Mouse (Mus musculus) heart, adult 2 months (tissue): ENCODE results near the gene Tbxas1. TPM values are rescaled to one million over a fixed set of nuclear protein-coding genes. Genes with fewer than 3 reads are reported as not detected.

Source experiments
- DNase-seq, 2 experiments: peaks; one replicate each; pipeline ENCODE4 v3.0.0; 2021
- H3K27ac ChIP-seq: fragments of 200-600 bp; 2 replicates; pipeline ENCODE4 v1.8.1; 2022
- H3K27me3 ChIP-seq: fragments of 200-500 bp; 2 replicates; pipeline ENCODE4 v1.6.1; 2012; ENCODE audit warnings: mild to moderate bottlenecking, low read length, inconsistent platforms, mixed read lengths; ENCODE audit not compliant: control insufficient read depth, insufficient read depth
- H3K36me3 ChIP-seq: fragments of 200-500 bp; 2 replicates; pipeline ENCODE4 v1.6.1; 2012; ENCODE audit warnings: low read length, inconsistent platforms; ENCODE audit not compliant: control insufficient read depth, insufficient read depth
- H3K4me1 ChIP-seq: fragments of 200-500 bp; 2 replicates; pipeline ENCODE4 v1.6.1; 2011; ENCODE audit warnings: low read length; ENCODE audit not compliant: control insufficient read depth, insufficient read depth
- H3K4me3 ChIP-seq: fragments of 200-600 bp; 2 replicates; pipeline ENCODE4 v1.8.1; 2022
- H3K79me2 ChIP-seq: fragments of 200-500 bp; replicated peaks from 2 replicates; pipeline ENCODE4 v1.6.1; 2012; ENCODE audit warnings: mild to moderate bottlenecking, inconsistent platforms, low read length, moderate library complexity, mixed read lengths; ENCODE audit not compliant: control insufficient read depth, insufficient read depth
- H3K9ac ChIP-seq: fragments of 200-500 bp; 2 replicates; pipeline ENCODE4 v1.6.1; 2012; ENCODE audit warnings: low read depth, mild to moderate bottlenecking, control low read depth, inconsistent platforms, low read length, mixed read lengths
- CTCF ChIP-seq: fragments of 200-600 bp; IDR thresholded peaks from 2 replicates; pipeline ENCODE4 v1.8.1; 2022; ENCODE audit warnings: antibody characterized with exemption, mild to moderate bottlenecking, moderate library complexity
- EP300 ChIP-seq: fragments of 200-500 bp; IDR thresholded peaks from 2 replicates; pipeline ENCODE4 v1.6.1; 2011; ENCODE audit warnings: low read depth, low read length, control low read depth; ENCODE audit not compliant: insufficient read depth
- POLR2A ChIP-seq: fragments of 200-500 bp; IDR thresholded peaks from 2 replicates; pipeline ENCODE4 v1.6.1; 2011; ENCODE audit warnings: mild to moderate bottlenecking, low read depth, low read length, control low read depth; ENCODE audit not compliant: insufficient read depth
- WGBS: fragments of 180-500 bp; shearing (Covaris S2); methylation state at CpG from one replicate; pipeline ENCODE4 v1.1.7; 2018; 5-methylcytosine and 5-hydroxymethylcytosine counted together
- intact Hi-C: fragments of 180-260 bp; cut with DNase I; formaldehyde crosslinking; loops from one replicate; pipeline ENCODE4 v1.15.1; 2025
- polyA plus RNA-seq: library from polyadenylated mRNA; depleted of rRNA; stranded (reverse); fragments of >200 nt; gene quantifications from 2 replicates; pipeline ENCODE4 v1.2.3, GENCODE M21; 2012; rRNA removed
- total RNA-seq, 2 experiments: library from RNA; stranded (reverse); gene quantifications; 2 replicates each; pipeline ENCODE4 v1.2.3; 2021

The Tbxas1 gene
- total and polyA plus RNA-seq, 3 experiments = 1.9 to 2.7 (median 2.1) TPM

- Histone ChIP-seq H3K4me1 (peaks cover 10% of the 10 kb centered on the region), H3K9ac (peak overlapping the region; percentile 98), H3K4me3 (peak overlapping the region; percentile 84), H3K79me2 (peaks cover 3% of the 10 kb centered on the region; the same call in 1 of the 2 replicates), H3K27ac (peak overlapping the region; percentile 77), H3K36me3 (peaks cover 4% of the 10 kb centered on the region; the same call in 1 of the 2 replicates), H3K27me3 (no peaks in the 10 kb centered on the region)
- WGBS = 5% methylated on average over 49 of the region's 49 CpGs
- TF ChIP-seq EP300 = no peak
- no peak for TF ChIP-seq CTCF
- TF ChIP-seq POLR2A = no peak
- DNase-seq = no peak
- intact Hi-C loops = loop anchor here (2.0 kb wide), 1 partner anchor 86 kb away; no protein-coding TSS in a partner anchor
These were observed 243.3 kb downstream of the Tbxas1 start for GRCm38 (mm10) chr6:39118456-39118881.

GRCm38 (mm10) chr6:39120685-39121084 lies 245.5 kb downstream of the Tbxas1 start:
- DNase-seq = no peak
- Histone ChIP-seq H3K79me2 (peaks cover 3% of the 10 kb centered on the region; the same call in 1 of the 2 replicates), H3K27me3 (no peaks in the 10 kb centered on the region), H3K9ac (no peak overlapping the region), H3K4me3 (no peak overlapping the region), H3K4me1 (peaks cover 6% of the 10 kb centered on the region), H3K27ac (no peak overlapping the region), H3K36me3 (peaks cover 2% of the 10 kb centered on the region; the same call in 1 of the 2 replicates)
- intact Hi-C loops = no loop called here
- 28% methylated on average over 3 of the region's 3 CpGs for WGBS
- peak; percentile 13; the same call in 1 of the 2 replicates for TF ChIP-seq CTCF
- no peak for TF ChIP-seq POLR2A
- TF ChIP-seq EP300 = no peak

- H3K4me1 ChIP-seq = no peaks in the 10 kb centered on the region
- H3K4me3 ChIP-seq = no peak overlapping the region
- intact Hi-C loops = no loop called here
- H3K36me3 ChIP-seq = peaks cover 2% of the 10 kb centered on the region; the same call in 1 of the 2 replicates
- H3K27me3 ChIP-seq = no peaks in the 10 kb centered on the region
- H3K27ac ChIP-seq = no peak overlapping the region
- no peak overlapping the region for H3K9ac ChIP-seq
- H3K79me2 ChIP-seq = no peaks in the 10 kb centered on the region
- TF ChIP-seq POLR2A (no peak), CTCF (no peak), EP300 (no peak)
- no peak for DNase-seq
These were observed 249.5 kb downstream of the Tbxas1 start for GRCm38 (mm10) chr6:39124719-39125118.

- H3K36me3 ChIP-seq = no peaks in the 10 kb centered on the region; the same call in 1 of the 2 replicates
- no peaks in the 10 kb centered on the region for H3K79me2 ChIP-seq
- no peak overlapping the region for H3K9ac ChIP-seq
- H3K4me3 ChIP-seq = no peak overlapping the region
- no peaks in the 10 kb centered on the region for H3K27me3 ChIP-seq
- intact Hi-C loops = no loop called here
- TF ChIP-seq POLR2A (no peak), EP300 (no peak), CTCF (no peak)
- DNase-seq = no peak
- H3K27ac ChIP-seq = no peak overlapping the region
- WGBS = 57% methylated on average over 4 of the region's 4 CpGs
- H3K4me1 ChIP-seq = no peaks in the 10 kb centered on the region
These were observed 256.3 kb downstream of the Tbxas1 start for GRCm38 (mm10) chr6:39131480-39131879.

GRCm38 (mm10) chr6:39132556-39132955 lies 257.4 kb downstream of the Tbxas1 start:
- TF ChIP-seq POLR2A (no peak), CTCF (no peak), EP300 (no peak)
- no peak overlapping the region for H3K9ac ChIP-seq
- no peak overlapping the region for H3K4me3 ChIP-seq
- H3K4me1 ChIP-seq = no peaks in the 10 kb centered on the region
- intact Hi-C loops = no loop called here
- 75% methylated on average over 5 of the region's 5 CpGs for WGBS
- no peaks in the 10 kb centered on the region for H3K79me2 ChIP-seq
- H3K27ac ChIP-seq = no peak overlapping the region
- H3K27me3 ChIP-seq = no peaks in the 10 kb centered on the region
- DNase-seq = no peak
- H3K36me3 ChIP-seq = no peaks in the 10 kb centered on the region; the same call in 1 of the 2 replicates

Other genes starting within 250 kb of the Tbxas1 start
- gene Klrg2, start 238.2 kb upstream of the Tbxas1 start, total RNA-seq = under 1 TPM; 0.21 to 0.43 TPM
- 0.23 and 0.33 TPM in 2 replicates for gene Klrg2, start 238.2 kb upstream of the Tbxas1 start, polyA plus RNA-seq
- under 1 TPM; 0.52 to 0.84 TPM for gene Clec2l, start 212.3 kb upstream of the Tbxas1 start, total RNA-seq
- 5.9 and 6.7 TPM in 2 replicates for gene Clec2l, start 212.3 kb upstream of the Tbxas1 start, polyA plus RNA-seq
- 10 to 100 TPM; 91.0 to 98.5 TPM for gene Hipk2, start 761 bp downstream of the Tbxas1 start, total RNA-seq
- 35.9 and 51.3 TPM in 2 replicates for gene Hipk2, start 761 bp downstream of the Tbxas1 start, polyA plus RNA-seq
- gene Parp12, start 242.9 kb downstream of the Tbxas1 start, total RNA-seq = 10 to 100 TPM; 10.6 to 11.5 TPM
- 18.8 and 29.9 TPM in 2 replicates for gene Parp12, start 242.9 kb downstream of the Tbxas1 start, polyA plus RNA-seq